In the genomic region with DNA sequence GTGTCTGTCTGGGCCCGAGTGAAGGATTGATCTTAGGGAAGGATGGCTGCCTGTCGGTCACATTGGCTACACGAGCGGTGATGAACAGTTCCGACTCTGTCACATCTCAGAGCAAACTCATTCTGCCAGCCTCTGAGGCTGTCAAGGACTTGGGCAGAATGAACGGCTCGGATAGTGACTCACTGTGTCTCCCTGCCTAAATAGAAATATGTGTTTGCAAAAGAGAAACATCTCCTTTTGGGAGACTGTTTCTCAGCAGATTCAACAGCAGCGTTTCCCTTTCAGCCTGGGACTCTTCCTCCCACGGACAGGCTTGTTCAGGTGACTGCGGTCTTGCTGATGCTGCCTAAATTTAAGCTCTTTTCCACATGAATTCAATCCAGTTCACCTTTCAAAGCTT, we compare ENCODE assay signal across 31 mouse cellular contexts. TPM values are rescaled to one million over a fixed set of nuclear protein-coding genes. Genes with fewer than 3 reads are reported as not detected.
DNase-seq lines count a peak whose midpoint lies in the region; ATAC-seq and TF ChIP-seq lines count a peak whose summit lies in the region.
"Had no signal": no experiment of that assay in that cellular context is flagged by ENCODE, and none has a peak within 500 bp of the region (broad histone marks: within the 10 kb centered on the region; RNA-seq: fewer than 3 reads in every experiment).

No protein-coding gene starts in this region.

- no peak for ATAC-seq in megakaryocyte progenitor cell, adult 5-6 weeks (replicated peaks; ENCODE audit: poor library complexity)
- ATAC-seq: forebrain, postnatal 0 days; intestine, postnatal 0 days had no signal

- DNase-seq in layer of hippocampus, adult 2 months (ENCODE audit: low spot score in 2 of 2): no peak
- no peak for DNase-seq in layer of hippocampus, postnatal 10 days (ENCODE audit: low spot score in 2 of 2)
- DNase-seq in right cerebral cortex, adult 2 months (ENCODE audit: low spot score in 2 of 2): peak; percentile 29 to 48
- DNase-seq in right cerebral cortex, postnatal 25 days: no peak
- DNase-seq in adrenal gland, postnatal 36 days: peak; percentile 50 to 53
- no peak for DNase-seq in cerebellum, adult 11 months
- DNase-seq: B cell, adult 2 months; cerebellum, adult 2 months; cerebellum, postnatal 14 days; forebrain, postnatal 0 days; gastrocnemius, postnatal 14 days; heart, postnatal 36 days; kidney, postnatal 14 days; lung, embryonic 14.5 days; lung, postnatal 14 days; right cerebral cortex, postnatal 4 days; thymus, adult 2 months; thymus, postnatal 36 days had no signal

- no peak overlapping the region for H3K4me3 ChIP-seq in layer of hippocampus, adult 2 months
- H3K4me3 ChIP-seq: embryonic facial prominence, embryonic 10.5 days; embryonic facial prominence, embryonic 15.5 days; forebrain, embryonic 12.5 days; heart, embryonic 10.5 days; hindbrain, embryonic 13.5 days; limb, embryonic 12.5 days; liver, embryonic 15.5 days; midbrain, embryonic 10.5 days; myocyte; neural tube, embryonic 12.5 days had no signal

- no peak for TF ChIP-seq CTCF in layer of hippocampus, adult 2 months (conservative IDR thresholded peaks at IDR 0.05)

- peak overlapping the region; percentile 44 for H3K27ac ChIP-seq in layer of hippocampus, adult 2 months
- H3K27ac ChIP-seq: embryonic facial prominence, embryonic 10.5 days; embryonic facial prominence, embryonic 15.5 days; forebrain, embryonic 12.5 days; heart, embryonic 10.5 days; hindbrain, embryonic 13.5 days; limb, embryonic 12.5 days; liver, embryonic 15.5 days; midbrain, embryonic 10.5 days; neural tube, embryonic 12.5 days; stomach, postnatal 0 days had no signal

RNA-seq across cellular contexts. Expression of gene Stat1, which starts 37.1 kb away (rescaled TPM):
- 10 to 100 TPM; 22.0 to 23.4 TPM for total RNA-seq in layer of hippocampus, adult 2 months (2021)
- total RNA-seq in layer of hippocampus, postnatal 10 days (2021): 10 to 100 TPM; 13.1 to 15.2 TPM
- 100 to 1,000 TPM in 1 of 2 experiments, 10 to 100 TPM in 1; 88.7 to 112 TPM for total RNA-seq in adrenal gland, postnatal 36 days (2021)
- 55.9 and 59.4 TPM in 2 replicates for total RNA-seq in megakaryocyte progenitor cell, adult 5-6 weeks (2015)
- total RNA-seq in megakaryocyte progenitor cell, adult 5-6 weeks (2017): 46.5 and 56.9 TPM in 2 replicates

Comparison
In these comparisons a context has a peak if more than half of its experiments do, and no peak if none do; other contexts are left out.
1. DNase-seq: peak in right cerebral cortex, adult 2 months (2 of 2) and adrenal gland, postnatal 36 days (2 of 2); none in layer of hippocampus, adult 2 months (0 of 2), layer of hippocampus, postnatal 10 days (0 of 2), right cerebral cortex, postnatal 25 days (single experiment) and cerebellum, adult 11 months (single experiment).